Mouse (Mus musculus): ENCODE data around the gene Rragd. TPM values are rescaled to one million over a fixed set of nuclear protein-coding genes. Genes with fewer than 3 reads are reported as not detected.

Gene Rragd
- 1.9 and 2.3 TPM in 2 replicates for polyA plus RNA-seq (2015; fragmentation: Nextera tagmentation; extraction: Ambion mirVana)

DNA sequence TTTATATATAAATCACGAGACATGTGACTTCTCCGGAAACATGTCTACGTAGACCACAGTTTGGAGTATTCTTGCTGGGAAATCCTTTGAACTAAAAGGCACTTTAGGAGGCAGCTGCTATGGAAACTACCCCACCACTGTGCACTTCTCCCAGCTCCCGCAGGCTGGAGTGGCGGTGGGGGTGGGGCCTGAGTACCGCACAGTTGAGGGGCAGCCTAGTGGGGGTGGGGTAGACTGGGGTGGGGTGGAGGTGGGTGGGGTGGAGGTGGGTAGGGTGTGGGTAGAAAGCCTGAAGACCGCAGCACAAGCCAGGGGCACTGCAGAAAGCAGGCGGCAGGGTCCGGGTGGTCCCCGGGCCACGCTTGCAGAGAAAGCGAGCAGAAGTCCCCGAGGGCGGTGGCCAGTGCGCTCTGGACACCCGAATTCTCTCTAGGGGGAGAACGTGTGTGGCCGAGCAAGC, at the start of gene Rragd:
Rragd (plus strand) TSS at position 322 of the 460 bp plus-strand sequence.
- ATAC-seq (ENCODE audit: insufficient read depth) = no peak
- Histone ChIP-seq H3K4me3 (replicated peaks) (peak within 1 kb of the TSS; percentile 67), H3K4me2 (peak within 1 kb of the TSS; percentile 97), H3K9ac (peak within 1 kb of the TSS; percentile 61), H3K36me3 (replicated peaks) (no peaks in the 10 kb centered on the region; the same call in 1 of the 2 replicates), H3K9me3 (replicated peaks) (no peaks in the 10 kb centered on the region), H3K27me3 (peaks cover 77% of the 10 kb centered on the region), H3K4me1 (replicated peaks) (peaks cover 69% of the 10 kb centered on the region), H3K27ac (replicated peaks) (peak within 1 kb of the TSS; percentile 29; the same call in 1 of the 2 replicates)
- 1% methylated on average over 18 of the region's 18 CpGs for WGBS (ENCODE audit: insufficient replicate concordance)

DNA sequence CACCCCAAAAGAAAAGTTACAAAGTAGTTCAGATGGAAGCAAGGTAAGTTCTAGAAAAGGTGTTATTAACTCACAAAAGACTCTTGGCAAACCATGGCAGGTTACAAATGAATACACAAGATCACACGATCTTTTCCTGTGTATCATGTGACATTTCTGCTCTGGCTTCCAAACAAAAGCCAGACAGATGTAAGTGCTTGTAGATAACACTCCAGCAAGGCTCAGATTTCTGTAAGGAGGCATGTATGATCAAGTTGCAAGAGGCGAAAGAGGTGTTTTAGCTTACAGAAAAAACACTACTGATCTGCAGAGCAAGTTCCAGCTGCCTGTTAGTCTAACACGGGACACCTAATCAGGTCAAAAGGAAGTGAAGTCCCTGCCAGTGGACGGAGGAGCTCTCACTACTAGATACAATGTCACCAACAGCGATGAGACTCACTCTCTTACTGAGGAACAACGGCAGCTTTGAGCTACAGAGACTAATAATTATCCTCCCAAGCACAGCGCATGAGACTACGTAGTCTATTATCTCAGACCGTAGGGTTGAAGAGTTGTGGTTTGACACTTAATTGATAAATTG, 46.0 kb upstream of the Rragd start:
- no peak for ATAC-seq (ENCODE audit: insufficient read depth)

DNA sequence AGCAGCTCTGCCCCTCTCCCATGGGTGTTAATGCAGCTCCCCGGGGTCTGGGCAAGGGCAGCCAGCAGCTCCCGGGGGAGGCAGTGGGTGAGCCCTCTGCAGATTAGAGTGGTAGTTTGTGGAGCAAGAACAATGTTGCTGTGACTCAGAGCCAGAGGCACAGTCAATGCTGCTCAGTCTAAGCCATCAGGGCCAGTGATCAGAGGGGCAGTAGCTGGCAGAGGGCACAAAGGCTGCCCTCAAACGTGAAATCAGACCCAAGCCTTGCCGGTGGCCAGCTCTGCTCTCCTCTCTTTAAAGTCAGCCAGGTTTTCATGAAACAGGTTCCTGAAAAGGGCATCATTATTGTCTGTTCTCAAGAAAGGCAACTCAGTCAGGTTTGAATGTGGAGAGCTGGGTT, 43.3 kb upstream of the Rragd start:
- Histone ChIP-seq H3K36me3 (replicated peaks) (no peaks in the 10 kb centered on the region), H3K4me3 (replicated peaks) (no peak overlapping the region), H3K9ac (no peak overlapping the region), H3K27ac (replicated peaks) (no peak overlapping the region), H3K9me3 (replicated peaks) (no peaks in the 10 kb centered on the region), H3K4me2 (no peak overlapping the region), H3K27me3 (no peaks in the 10 kb centered on the region), H3K4me1 (replicated peaks) (no peaks in the 10 kb centered on the region)
- ATAC-seq (ENCODE audit: insufficient read depth) = no peak
- 42% methylated on average over 4 of the region's 4 CpGs for WGBS (ENCODE audit: insufficient replicate concordance)

More for the DNA sequence above, 46.0 kb upstream of the Rragd start:
- Histone ChIP-seq H3K36me3 (replicated peaks) (no peaks in the 10 kb centered on the region), H3K4me1 (replicated peaks) (no peaks in the 10 kb centered on the region), H3K27ac (replicated peaks) (no peak overlapping the region), H3K4me2 (no peak overlapping the region), H3K9ac (no peak overlapping the region), H3K4me3 (replicated peaks) (no peak overlapping the region), H3K9me3 (replicated peaks) (no peaks in the 10 kb centered on the region), H3K27me3 (no peaks in the 10 kb centered on the region)
- 29% methylated on average over 9 of the region's 9 CpGs for WGBS (ENCODE audit: insufficient replicate concordance)

DNA sequence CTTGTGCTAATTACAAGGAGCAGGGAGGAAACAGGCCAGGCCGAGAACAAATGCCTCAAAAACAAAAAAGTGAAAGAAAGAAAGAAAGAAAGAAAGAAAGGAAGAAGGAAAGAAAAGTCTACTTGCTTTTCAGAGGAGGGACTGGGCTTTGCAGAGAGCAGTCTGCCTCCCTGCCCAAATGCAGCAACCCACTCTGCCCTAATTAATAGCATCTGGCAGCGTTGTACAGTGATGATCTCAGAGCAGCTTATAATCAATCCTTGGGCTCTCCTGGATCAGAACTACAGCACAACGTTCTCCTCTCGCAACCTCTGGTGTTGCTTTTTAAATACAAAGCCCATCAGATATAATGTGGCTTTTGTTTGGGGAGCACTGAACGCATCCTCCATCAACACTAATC, 42.9 kb upstream of the Rragd start:
- H3K4me2 ChIP-seq = no peak overlapping the region
- no peak for ATAC-seq (ENCODE audit: insufficient read depth)
- 56% methylated on average over 5 of the region's 5 CpGs for WGBS (ENCODE audit: insufficient replicate concordance)

DNA sequence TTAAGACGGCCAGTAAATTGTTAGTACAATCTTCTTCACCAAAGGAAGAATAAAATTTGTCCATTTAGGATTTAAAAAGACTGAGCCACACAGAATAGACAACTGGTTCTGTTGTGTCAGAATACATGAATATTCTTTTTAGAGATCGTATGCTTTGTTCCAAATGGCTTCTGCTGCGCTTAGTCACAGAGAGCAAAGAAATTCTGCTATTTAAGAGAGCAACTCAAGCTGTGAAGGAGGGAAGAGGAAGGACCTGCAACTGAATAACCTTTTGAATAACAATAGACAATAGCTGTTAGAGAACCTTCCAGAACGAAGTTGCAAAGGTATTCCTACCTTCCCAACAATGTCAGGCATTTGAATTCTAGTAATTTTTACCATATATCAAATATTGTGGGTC, 41.9 kb upstream of the Rragd start:
- Histone ChIP-seq H3K9me3 (replicated peaks) (no peaks in the 10 kb centered on the region), H3K27me3 (no peaks in the 10 kb centered on the region), H3K4me3 (replicated peaks) (no peak overlapping the region), H3K4me1 (replicated peaks) (no peaks in the 10 kb centered on the region), H3K36me3 (replicated peaks) (no peaks in the 10 kb centered on the region), H3K9ac (no peak overlapping the region), H3K27ac (replicated peaks) (no peak overlapping the region), H3K4me2 (no peak overlapping the region)
- ATAC-seq (ENCODE audit: insufficient read depth) = no peak
- 54% methylated on average over 4 of the region's 4 CpGs for WGBS (ENCODE audit: insufficient replicate concordance)

More for the DNA sequence above, 42.9 kb upstream of the Rragd start:
- H3K36me3 ChIP-seq (replicated peaks) = no peaks in the 10 kb centered on the region
- no peaks in the 10 kb centered on the region for H3K27me3 ChIP-seq
- H3K4me3 ChIP-seq (replicated peaks) = no peak overlapping the region
- no peak overlapping the region for H3K9ac ChIP-seq
- H3K27ac ChIP-seq (replicated peaks) = no peak overlapping the region
- no peaks in the 10 kb centered on the region for H3K4me1 ChIP-seq (replicated peaks)
- H3K9me3 ChIP-seq (replicated peaks) = no peaks in the 10 kb centered on the region

DNA sequence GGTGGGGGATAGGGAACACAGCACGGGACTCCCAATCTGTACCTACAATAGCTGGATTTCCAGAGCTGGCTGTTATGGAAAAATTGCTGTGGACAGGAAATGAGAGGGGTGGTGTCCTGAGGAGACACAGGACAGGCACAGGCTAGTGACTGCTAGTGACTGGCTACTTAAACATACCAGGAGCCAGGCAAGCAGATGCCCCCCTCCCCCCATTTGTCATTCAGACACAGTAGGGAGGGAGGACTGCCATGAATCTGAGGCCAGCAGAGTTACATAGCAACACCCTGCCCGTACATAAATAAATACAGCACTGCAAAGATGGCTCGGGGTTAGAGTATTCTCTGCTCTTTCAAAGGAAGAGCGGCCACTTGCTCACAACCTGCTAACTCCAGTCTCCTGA, 35.2 kb upstream of the Rragd start:
- no peaks in the 10 kb centered on the region for H3K9me3 ChIP-seq (replicated peaks)
- WGBS (ENCODE audit: insufficient replicate concordance) = 39% methylated on average over 4 of the region's 4 CpGs
- no peak overlapping the region for H3K4me2 ChIP-seq
- no peak overlapping the region for H3K9ac ChIP-seq
- no peak for ATAC-seq (ENCODE audit: insufficient read depth)
- peaks cover 18% of the 10 kb centered on the region for H3K4me1 ChIP-seq (replicated peaks)
- H3K4me3 ChIP-seq (replicated peaks) = no peak overlapping the region
- H3K36me3 ChIP-seq (replicated peaks) = no peaks in the 10 kb centered on the region
- no peak overlapping the region for H3K27ac ChIP-seq (replicated peaks)
- peaks cover 54% of the 10 kb centered on the region for H3K27me3 ChIP-seq

DNA sequence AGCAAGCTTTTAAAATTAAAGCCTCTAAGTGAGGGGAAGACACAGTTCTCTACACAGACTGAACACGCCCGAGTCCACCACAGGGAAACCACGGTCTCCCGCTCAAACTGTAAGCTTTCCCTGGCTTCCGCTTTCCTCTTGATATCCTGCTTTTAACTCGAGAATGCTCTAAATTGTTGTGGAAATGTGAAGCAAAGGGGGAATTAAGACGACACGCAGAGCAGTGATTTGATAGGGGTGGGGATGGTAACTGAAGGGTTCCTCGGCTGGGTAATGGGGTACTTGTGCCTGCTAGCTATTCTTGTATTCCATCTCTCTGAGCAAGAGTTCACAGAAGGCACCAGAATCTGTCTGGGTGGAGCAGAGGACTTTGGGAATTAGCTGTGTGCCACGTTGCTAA, 34.1 kb upstream of the Rragd start:
- WGBS (ENCODE audit: insufficient replicate concordance) = 31% methylated on average over 10 of the region's 10 CpGs
- H3K4me3 ChIP-seq (replicated peaks) = no peak overlapping the region
- H3K9ac ChIP-seq = no peak overlapping the region
- peaks cover 64% of the 10 kb centered on the region for H3K27me3 ChIP-seq
- H3K9me3 ChIP-seq (replicated peaks) = no peaks in the 10 kb centered on the region
- H3K4me1 ChIP-seq (replicated peaks) = peaks cover 18% of the 10 kb centered on the region
- H3K27ac ChIP-seq (replicated peaks) = no peak overlapping the region
- ATAC-seq (ENCODE audit: insufficient read depth) = no peak
- H3K4me2 ChIP-seq = no peak overlapping the region
- H3K36me3 ChIP-seq (replicated peaks) = no peaks in the 10 kb centered on the region

DNA sequence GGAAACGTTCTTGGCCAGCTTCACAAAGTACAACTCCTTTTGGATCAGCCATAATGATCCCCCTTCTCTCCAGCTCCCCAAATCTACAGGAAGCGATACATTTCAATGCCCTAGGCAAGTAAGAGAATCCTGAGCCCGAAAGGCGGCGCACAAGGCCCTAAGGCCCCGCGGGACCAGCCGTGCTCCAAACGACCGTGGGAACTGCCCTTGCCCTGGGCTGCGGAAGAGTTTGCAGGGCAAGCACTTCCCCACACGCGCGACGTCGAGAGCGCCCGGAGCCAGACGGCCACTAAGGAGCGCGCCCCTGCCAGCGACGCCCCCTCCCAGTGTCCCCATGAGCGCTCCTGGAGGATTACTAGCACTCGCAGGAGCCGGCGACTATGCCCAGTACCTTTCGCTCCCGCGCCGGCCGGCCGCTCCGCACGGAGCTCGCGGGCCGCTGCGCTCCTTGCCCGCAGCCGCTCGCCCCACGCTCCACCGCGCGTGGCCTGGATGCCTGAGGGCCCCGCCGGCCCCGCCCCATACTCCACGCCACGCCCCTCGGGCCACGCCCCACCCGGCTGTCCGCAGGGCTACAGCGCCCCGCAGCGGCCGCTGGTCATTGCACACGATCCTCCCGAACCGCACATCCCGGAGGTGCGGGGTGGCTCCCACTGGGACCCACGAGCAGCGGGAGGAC, 32.3 kb upstream of the Rragd start, which contains the start of gene Ankrd6:
Ankrd6 (minus strand) TSS at position 486 of the 679 bp plus-strand sequence.
- Histone ChIP-seq H3K9ac (0 out of 2 replicates have a peak within 1 kb of the TSS, but pooled peaks have one; percentile 16), H3K4me3 (replicated peaks) (peak within 1 kb of the TSS; percentile 61), H3K27me3 (peaks cover 75% of the 10 kb centered on the region), H3K27ac (replicated peaks) (no peak within 1 kb of the TSS), H3K36me3 (replicated peaks) (no peaks in the 10 kb centered on the region), H3K4me1 (replicated peaks) (peaks cover 18% of the 10 kb centered on the region), H3K4me2 (peak within 1 kb of the TSS; percentile 86), H3K9me3 (replicated peaks) (no peaks in the 10 kb centered on the region)
- ATAC-seq (ENCODE audit: insufficient read depth) = peak; percentile 79
- under 1% methylated on average over 65 of the region's 66 CpGs for WGBS (ENCODE audit: insufficient replicate concordance)

DNA sequence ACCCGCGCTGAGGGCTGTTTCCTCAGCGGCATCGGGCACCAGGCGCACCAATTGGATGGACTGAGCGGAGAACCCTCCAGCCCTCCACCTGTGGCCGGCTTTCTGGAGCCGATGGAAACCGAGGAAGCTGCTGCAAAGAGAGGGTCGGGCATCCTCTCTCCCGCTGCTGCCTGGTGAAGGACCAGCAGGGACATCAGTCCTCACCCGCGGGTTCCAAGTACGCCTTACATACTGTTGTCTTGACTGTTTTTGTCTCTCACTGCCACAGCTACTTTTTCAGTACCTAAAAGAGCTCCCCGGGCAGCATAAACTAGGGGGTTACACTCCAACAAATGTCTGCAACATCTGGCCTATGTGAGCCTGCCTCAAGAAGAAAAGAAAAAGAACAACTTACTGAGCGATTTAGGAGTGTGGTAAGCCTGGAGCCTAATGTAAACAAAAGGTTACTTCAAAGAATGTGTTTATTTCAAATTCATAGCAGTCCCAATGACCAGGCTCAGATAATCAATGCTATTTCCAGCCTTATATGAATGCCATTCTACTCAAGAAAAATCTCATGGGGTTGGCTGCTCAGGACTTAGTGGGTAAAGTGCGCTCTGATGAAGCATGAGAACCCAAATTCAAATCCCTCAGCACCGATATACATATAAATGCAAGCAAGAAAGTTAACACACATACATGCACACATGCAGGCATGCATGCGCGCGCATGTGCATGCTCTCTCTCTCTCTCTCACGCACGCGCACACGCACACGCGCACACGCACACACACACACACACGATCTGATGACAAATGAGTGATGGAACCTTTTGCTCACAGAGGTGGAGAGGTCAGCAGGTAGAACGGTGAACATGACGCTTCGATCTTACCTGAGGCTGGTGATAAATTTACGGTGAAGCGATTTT, 31.5 kb upstream of the Rragd start:
- Histone ChIP-seq H3K4me3 (replicated peaks) (peak overlapping the region; percentile 61), H3K27ac (replicated peaks) (no peak overlapping the region), H3K36me3 (replicated peaks) (no peaks in the 10 kb centered on the region), H3K4me1 (replicated peaks) (peaks cover 18% of the 10 kb centered on the region), H3K9ac (no peak overlapping the region), H3K27me3 (peaks cover 75% of the 10 kb centered on the region), H3K9me3 (replicated peaks) (no peaks in the 10 kb centered on the region), H3K4me2 (peak overlapping the region; percentile 86)
- peak; percentile 32; the same call in 1 of the 2 replicates for ATAC-seq (ENCODE audit: insufficient read depth)
- 5% methylated on average over 34 of the region's 34 CpGs for WGBS (ENCODE audit: insufficient replicate concordance)

DNA sequence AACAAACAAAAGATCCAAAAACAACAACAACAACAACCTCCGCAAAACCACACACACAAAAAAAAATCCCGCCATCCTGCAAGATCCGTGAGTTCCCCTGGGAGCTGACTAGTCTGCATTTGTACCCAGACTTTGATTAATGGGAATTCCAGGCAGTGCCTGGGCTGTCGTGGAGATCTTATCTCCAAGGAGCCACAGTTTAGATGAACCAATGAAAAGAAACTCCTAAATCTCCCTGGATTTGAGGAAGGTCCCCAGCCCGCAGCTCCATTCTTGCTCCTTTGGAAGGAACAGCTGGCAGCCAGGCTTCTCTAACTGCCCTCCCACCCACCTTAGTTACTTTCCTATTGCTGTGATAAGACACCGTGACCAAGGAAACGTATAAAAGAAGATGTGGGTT, 30.2 kb upstream of the Rragd start:
- WGBS (ENCODE audit: insufficient replicate concordance) = 9% methylated on average over 7 of the region's 7 CpGs
- Histone ChIP-seq H3K36me3 (replicated peaks) (no peaks in the 10 kb centered on the region), H3K4me3 (replicated peaks) (no peak overlapping the region), H3K4me2 (no peak overlapping the region), H3K9me3 (replicated peaks) (no peaks in the 10 kb centered on the region), H3K9ac (no peak overlapping the region), H3K4me1 (replicated peaks) (peaks cover 18% of the 10 kb centered on the region), H3K27ac (replicated peaks) (no peak overlapping the region), H3K27me3 (peaks cover 70% of the 10 kb centered on the region)
- no peak for ATAC-seq (ENCODE audit: insufficient read depth)

DNA sequence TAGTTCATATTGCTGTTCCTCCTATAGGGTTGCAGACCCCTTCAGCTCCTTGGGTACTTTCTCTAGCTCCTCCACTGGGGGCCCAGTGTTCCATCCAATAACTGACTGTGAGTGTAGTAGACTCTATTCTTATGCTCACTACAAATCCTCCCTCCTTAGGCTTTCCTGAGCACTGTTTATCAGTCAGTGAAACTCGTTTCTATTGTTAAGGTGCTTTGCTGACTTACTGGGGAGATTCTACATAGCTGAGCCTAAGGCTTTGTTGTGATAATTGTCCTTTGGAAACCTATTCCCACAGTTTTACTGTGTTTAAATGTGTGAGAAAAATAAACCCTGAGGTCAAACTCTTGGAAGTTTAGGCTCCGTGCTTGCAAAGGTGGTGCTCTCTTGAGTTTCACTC, 26.4 kb upstream of the Rragd start:
- Histone ChIP-seq H3K36me3 (replicated peaks) (no peaks in the 10 kb centered on the region), H3K4me2 (no peak overlapping the region), H3K4me3 (replicated peaks) (no peak overlapping the region), H3K27me3 (peaks cover 34% of the 10 kb centered on the region), H3K4me1 (replicated peaks) (peaks cover 9% of the 10 kb centered on the region), H3K9ac (no peak overlapping the region), H3K27ac (replicated peaks) (no peak overlapping the region), H3K9me3 (replicated peaks) (no peaks in the 10 kb centered on the region)
- 38% methylated on average over 2 of the region's 2 CpGs for WGBS (ENCODE audit: insufficient replicate concordance)
- no peak for ATAC-seq (ENCODE audit: insufficient read depth)
